Mouse (Mus musculus) left cerebral cortex, postnatal 10 days (tissue): ENCODE measurements around the gene Far2. TPM values are rescaled to one million over a fixed set of nuclear protein-coding genes. Genes with fewer than 3 reads are reported as not detected.

Experiments used
- DNase-seq, 2 experiments: peaks; one replicate each; pipeline ENCODE4 v3.0.0; 2021 to 2022; ENCODE audit warnings: low spot score in 2 of 2, mixed read lengths in 1 of 2; ENCODE audit errors: extremely low spot score in 1 of 2
- intact Hi-C: fragments of 180-260 bp; cut with DNase I; formaldehyde crosslinking; loops from one replicate; pipeline ENCODE4 v1.15.1; 2025
- total RNA-seq, 2 experiments: library from RNA; stranded (reverse); gene quantifications; 2 replicates each; pipeline ENCODE4 v1.2.3; 2021

Gene Far2
- total RNA-seq, 2 experiments from 2014 or later, result 36.0 to 40.8 TPM

DNA sequence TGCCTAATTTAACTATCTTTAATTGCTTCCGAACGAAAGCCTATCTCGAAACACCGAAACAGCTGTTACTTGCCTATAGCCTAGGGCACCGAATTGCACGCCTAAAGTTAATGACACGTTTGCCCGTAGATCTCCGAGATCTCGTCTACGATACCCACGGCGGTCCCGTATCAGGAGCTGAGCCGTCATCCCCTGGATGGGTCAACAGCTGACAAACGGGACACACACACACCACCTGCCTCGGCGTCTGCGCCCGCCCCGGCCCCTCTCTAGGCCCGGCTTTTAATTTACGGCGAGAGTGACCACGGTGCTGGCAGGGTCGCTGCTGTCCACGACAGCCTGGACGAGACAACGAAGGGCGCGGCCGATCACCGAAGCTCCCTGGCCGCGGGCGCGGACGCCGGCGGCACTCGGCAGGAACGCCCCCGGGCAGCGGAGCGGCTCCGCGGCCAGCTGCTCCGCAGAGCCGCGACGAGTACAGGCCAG, 164.4 kb downstream of the Far2 start:
- intact Hi-C loops, result loop anchor here (10.0 kb wide), 1 partner anchor 703 kb away; no protein-coding TSS in a partner anchor

DNA sequence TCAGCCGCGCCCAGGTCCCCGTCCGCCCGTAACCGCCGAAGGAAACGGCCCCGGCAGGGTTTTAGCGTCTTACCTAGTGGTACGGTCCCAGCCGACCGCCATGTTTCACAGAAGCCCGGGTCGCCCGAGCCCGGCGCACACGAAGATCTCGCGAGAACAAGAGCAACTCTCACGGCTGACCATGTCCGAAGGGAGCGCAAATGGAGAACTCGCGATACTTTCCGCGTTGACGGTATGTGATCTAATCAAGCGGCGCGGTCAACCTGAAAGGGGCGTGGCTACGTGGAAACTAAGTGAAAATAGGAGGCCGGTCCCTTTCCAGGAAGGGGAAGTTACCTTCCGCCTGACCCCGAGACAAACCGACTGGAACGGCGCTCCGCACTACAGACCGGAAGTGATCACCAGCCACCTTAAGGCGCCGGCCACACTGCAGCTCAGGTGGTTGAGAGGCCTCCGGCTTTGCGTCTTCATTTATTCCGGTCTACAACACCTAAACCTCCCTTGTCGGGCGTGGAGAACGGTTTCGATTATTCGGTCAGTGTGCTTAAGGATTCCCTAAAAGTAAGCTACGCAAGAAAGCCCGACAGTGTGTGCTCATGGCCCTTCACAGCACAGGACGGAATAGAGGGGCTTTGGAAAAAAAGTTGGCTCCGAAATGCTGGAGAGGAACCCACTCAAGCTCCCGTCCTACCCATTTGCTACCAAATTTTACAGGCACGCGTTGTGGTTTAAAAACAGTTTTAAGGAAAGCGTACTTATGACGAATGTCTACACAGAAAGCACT, 165.0 kb downstream of the Far2 start, which contains the start of gene Ergic2:
Ergic2 (minus strand) TSS at position 478 of the 784 bp plus-strand sequence.
- peak; percentile 98 to 99 for DNase-seq
- intact Hi-C loops, result loop anchor here (10.0 kb wide), 1 partner anchor 703 kb away; no protein-coding TSS in a partner anchor

More for the DNA sequence above, 164.4 kb downstream of the Far2 start:
- no peak for DNase-seq

- peak; percentile 38 to 40 for DNase-seq
- intact Hi-C loops, result loop anchor here (10.0 kb wide), 1 partner anchor 700 kb away; no protein-coding TSS in a partner anchor
These were observed 167.7 kb downstream of the Far2 start for GRCm38 (mm10) chr6:148214765-148215164.

- intact Hi-C loops, result loop anchor here (10.0 kb wide), 1 partner anchor 698 kb away; no protein-coding TSS in a partner anchor
- DNase-seq, result no peak
These were observed 169.7 kb downstream of the Far2 start for GRCm38 (mm10) chr6:148216752-148217151.

GRCm38 (mm10) chr6:148218235-148219076, 171.4 kb downstream of the Far2 start:
- no peak for DNase-seq
- intact Hi-C loops, result loop anchor here (10.0 kb wide), 1 partner anchor 696 kb away; no protein-coding TSS in a partner anchor

- intact Hi-C loops, result no loop called here
- DNase-seq, result no peak
These were observed 175.6 kb downstream of the Far2 start for GRCm38 (mm10) chr6:148222686-148223085.

DNA sequence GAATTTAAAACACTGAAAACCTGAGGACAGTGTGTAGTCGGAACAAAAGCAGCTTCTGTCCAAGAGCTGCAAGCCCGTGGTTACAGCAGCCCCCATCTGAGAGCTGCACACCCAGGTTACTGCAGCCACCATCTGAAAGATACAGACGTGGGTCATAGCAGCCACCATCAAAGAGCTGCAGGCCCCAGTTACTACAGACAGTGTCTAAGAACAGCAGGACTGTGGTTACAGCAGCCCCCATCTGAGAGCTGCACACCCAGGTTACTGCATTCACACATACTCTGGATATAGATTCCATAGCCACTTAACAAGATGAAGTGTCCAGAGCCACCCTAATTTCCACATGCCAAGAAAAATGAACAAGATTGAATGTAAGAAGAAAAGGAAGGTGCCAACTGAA, 180.5 kb downstream of the Far2 start:
- DNase-seq, result no peak
- intact Hi-C loops, result no loop called here

Other genes with a start within 250 kb of the Far2 start
- gene Ergic2, start 165.1 kb downstream of the Far2 start, total RNA-seq, result 10 to 100 TPM; 82.0 to 88.2 TPM